Mouse (Mus musculus): ENCODE data around the gene Cnksr2.

GRCm38 (mm10) chrX:157817571-157818206, 225.4 kb downstream of the Cnksr2 start:
- no peak for TF ChIP-seq GATA1 (IDR thresholded peaks at IDR 0.05; ENCODE audit: low read length)
- TF ChIP-seq TAL1 (IDR thresholded peaks at IDR 0.05; ENCODE audit: low read length): no peak
